Mouse (Mus musculus) frontal cortex, postnatal 36 days (tissue): ENCODE data around the gene Ttc7b.

Experiments
- DNase-seq, 2 experiments: peaks; one replicate each; pipeline ENCODE4 v3.0.0; 2022; ENCODE audit warnings: low spot score in 2 of 2

Gene Ttc7b

DNA sequence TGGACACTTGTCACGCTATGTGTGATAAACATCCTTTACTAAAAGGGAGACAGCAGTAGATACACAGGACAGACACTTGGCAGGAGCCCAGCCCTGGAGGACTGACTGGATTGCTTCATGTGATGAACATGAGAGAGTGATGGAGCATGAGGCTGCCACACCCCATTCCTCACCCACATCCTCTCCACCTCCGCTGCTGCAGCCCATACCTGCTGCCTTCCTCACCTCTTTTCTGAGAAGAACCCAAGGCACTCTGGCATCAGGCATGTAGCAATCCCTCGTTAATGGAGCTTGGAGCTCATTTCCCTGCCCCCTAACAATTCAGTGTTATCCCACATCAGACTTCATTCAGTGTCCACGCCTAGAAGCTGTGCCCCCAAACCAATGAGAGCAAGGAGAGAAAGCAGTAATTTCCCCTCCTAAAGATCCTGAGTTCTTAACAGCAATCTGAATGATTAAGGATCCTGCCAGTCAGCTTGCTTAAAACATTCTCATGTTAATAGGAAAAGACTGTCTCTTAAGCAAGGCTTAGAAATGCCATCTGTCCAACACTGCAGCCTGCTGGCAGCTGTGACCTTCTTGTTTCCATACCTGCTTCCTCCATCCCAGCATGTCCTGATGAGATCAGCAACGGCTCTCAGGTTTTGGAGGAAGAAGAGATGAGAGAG is 183.1 kb downstream of the Ttc7b start:
- no peak for DNase-seq

GRCm38 (mm10) chr12:100336241-100336640 is 184.4 kb downstream of the Ttc7b start:
- peak in 1 of 2 experiments; percentile 51 for DNase-seq

- DNase-seq, result no peak
These were observed 188.8 kb downstream of the Ttc7b start for GRCm38 (mm10) chr12:100331806-100332205.

DNA sequence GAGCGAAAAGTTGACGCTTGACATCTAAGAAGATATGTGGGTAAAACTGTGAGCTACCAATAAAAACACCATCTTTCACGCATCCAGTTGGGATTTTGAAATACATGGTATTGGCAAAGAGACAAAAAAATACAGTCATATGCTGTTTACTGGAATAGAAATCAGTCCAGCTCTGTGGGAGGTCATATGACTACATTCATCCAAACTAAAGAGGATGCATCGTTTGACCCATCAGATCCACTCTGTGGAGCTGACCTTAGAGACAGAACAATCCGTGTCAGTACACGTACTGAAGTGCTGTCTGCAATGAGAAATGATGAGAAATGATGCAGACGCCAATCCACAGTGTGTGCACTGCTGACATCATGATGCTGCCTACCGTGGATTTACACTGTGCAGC is 190.4 kb downstream of the Ttc7b start:
- DNase-seq, result no peak

DNA sequence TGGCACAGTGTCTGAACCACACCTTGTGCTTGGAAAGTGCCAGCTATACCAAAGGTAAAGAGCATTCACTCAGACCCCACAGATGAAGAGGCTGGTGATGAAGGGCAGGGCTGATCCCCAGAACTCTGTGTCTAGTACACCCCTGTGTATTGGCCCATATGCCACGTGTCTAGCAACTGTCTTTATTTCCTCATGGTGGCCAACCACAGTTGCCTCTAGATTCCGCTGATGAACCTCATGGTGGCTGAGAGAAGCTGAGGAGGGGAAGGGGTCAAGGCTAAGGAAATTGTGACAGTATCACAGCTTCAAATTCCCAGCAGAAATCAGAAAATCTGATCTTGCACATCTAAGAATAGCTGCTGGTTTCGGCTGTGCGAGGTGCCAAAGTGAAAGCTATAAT is 191.6 kb downstream of the Ttc7b start:
- DNase-seq, result no peak

DNA sequence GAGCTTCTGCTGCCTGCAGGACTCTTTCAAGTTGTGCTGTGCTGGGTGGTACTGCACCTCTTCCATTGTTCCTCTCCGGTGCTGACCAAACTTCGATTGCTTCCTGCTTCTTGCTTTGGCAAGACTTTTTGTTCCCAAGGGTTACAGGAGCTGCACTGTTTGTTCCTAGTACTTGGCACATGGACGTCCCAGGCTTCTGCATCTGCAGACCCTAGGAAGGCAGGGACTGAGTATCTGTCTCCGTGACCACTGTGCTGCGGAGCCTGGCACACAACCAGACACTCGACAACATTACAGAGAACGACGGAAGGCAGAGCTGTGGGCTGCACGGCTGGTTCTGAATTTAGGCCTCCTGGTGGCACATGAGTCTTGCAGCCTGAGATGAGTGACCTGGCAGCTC is 192.1 kb downstream of the Ttc7b start:
- no peak for DNase-seq

- DNase-seq, result no peak
These were observed 193.9 kb downstream of the Ttc7b start for GRCm38 (mm10) chr12:100326732-100327131.

GRCm38 (mm10) chr12:100325618-100326017 is 195.0 kb downstream of the Ttc7b start:
- no peak for DNase-seq

DNA sequence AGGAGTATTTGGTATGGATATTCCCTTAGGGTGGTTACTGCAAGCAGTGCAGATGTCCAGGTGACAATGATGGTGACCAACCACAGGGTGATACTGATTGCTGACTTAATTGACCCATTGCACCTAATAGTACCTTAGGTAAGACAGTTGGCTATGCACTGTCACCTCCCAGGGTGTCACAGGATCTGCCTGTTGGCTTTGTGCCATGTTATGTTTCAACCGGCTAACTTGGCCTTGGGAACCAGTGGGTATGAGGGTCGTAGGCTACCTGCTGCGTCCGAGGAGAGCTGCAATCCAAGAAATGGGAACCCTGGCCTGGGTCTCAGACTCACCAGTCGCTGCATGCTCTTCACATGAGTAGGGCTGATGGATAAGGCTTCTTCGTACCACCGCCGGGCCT is 195.4 kb downstream of the Ttc7b start:
- DNase-seq, result no peak

- DNase-seq, result no peak
These were observed 197.0 kb downstream of the Ttc7b start for GRCm38 (mm10) chr12:100323641-100324040.

DNA sequence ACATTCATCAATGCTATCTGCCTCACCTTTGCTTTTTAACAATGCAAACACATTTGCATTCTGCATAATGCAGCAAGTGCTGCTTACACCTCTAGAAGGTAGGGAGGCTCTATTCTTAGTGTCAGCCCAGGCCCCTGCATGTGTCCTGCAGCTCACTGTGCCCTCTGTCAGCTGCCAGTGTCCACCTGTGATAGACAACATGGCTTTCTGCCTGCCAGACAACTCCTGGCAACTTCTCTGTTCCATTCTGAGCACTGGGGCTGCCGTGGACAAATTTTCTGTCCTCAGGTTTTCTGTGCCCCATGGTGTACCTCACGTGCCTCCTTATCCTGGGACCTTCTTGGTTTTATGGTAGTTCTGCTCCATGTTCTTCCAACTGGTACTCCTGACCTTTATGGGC is 198.4 kb downstream of the Ttc7b start:
- no peak for DNase-seq

- no peak for DNase-seq
These were observed 199.1 kb downstream of the Ttc7b start for GRCm38 (mm10) chr12:100321545-100321944.

GRCm38 (mm10) chr12:100319746-100320145 is 200.9 kb downstream of the Ttc7b start:
- DNase-seq, result no peak

- DNase-seq, result no peak
These were observed 202.7 kb downstream of the Ttc7b start for GRCm38 (mm10) chr12:100317936-100318335.

DNA sequence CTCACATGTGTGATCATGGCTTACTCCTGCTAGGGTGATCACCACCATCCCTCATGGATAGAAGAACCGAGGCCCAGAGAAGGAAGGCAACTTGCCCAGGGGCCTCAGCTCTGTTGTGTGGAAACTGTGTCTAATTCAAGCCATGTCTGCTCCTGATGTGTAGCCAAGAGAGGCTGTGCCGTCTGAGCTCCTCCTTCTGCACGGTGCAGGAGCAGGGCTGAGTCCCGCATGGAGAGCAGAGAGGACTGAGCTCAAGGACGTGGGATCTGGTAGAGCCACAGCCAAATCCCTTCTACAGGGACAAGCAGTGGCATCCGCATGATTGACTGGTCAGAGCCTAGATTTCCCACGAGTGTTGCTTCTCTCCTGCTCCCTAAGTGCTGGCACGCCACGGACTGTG is 204.5 kb downstream of the Ttc7b start:
- peak in 1 of 2 experiments; percentile 68 for DNase-seq

DNA sequence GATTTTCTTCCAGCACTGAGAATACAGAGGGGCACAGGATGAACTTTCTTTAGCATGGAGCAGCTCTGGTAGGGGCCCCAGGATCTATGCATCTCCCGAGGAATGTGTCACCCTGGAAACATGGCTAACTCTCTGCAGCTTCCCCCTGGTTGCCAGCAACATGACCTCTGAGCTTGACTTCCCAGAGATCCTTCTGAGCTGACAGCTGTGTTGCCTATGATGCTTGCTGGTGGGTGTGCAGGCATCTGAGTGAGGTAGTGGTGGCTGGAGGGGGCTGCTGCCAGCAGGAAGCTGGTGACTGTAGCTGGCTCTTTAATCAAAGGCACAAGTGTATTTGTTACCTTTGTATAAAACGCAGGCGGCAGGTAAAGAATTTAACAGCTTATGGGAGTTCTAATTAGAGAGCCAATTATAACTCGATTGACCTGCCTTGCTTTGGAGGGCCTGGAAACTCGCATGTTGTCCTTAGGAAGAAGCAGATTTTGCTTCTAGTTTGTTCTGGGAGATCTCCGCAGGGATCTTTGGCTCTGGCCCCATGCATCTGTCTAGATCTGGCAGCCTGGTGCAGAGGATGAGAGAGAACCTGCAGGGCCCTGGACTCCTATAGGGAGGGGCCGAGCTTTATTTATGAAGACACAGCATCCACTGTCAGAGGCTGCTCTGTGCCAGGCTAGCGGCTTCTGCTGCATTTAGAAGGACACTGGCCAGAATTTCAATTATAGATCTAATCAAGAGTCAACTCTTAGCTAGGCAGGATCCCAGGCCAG is 205.3 kb downstream of the Ttc7b start:
- DNase-seq, result peak in 1 of 2 experiments; percentile 62

GRCm38 (mm10) chr12:100313785-100314375 is 206.7 kb downstream of the Ttc7b start:
- DNase-seq, result peak in 1 of 2 experiments; percentile 81

DNA sequence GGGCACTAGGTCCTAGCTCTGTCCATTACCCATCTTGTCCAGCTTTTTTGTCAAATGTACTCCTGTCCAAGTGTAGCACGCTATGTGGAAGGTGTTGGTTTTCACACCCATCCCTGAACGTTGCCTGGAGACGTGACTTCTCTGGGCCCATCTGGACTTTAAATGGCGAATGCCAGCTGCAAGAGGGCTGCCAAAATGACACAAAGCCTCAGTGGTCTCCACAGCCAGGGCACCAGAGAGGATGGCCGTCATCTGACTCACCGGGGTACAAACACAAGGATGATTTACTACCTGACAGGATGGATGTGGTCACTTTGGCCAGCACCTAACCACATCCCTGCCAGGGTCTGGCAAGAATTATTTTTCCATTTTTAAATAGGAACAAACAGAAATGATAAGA is 207.4 kb downstream of the Ttc7b start:
- DNase-seq, result no peak

- no peak for DNase-seq
These were observed 209.9 kb downstream of the Ttc7b start for GRCm38 (mm10) chr12:100310471-100311392.

GRCm38 (mm10) chr12:100309201-100309600 is 211.4 kb downstream of the Ttc7b start:
- no peak for DNase-seq

DNA sequence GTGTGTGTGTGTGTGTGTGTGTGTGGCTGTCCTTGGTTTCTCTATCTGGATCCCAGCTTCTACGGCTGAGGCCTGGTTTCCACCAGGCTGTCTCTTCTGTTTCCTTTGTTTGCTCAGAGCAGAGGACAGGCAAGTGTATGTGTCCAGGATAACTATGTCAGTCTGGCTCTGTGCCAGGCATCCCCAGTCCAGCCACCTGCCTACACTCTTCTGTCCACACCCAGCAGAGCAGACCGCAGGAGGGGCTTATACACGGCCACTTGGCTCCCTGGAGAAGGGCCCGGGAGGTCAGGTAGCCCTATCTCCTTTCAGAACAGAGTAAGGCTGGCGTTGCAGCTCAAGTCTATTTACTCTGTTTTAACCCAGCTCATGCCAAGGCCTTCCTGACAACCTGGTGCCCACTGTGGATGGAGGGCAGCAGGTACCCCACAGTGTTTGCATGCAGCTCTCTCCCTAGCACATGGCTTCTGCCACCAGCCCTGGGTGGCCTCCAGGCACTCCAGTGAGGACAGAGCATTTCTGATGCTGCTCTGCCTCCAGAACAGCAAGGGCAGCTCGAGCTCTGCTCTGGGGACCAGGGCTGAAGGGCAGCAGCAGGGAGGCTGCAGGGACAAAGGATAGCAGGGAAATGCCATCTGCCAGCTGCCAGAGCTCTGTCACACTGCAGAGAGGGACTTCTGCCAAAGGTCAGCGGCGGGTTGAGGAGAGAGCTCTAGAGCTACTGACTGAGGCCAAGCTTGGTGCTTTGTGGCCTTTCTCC is 212.9 kb downstream of the Ttc7b start:
- DNase-seq, result no peak
